Mouse (Mus musculus) mesoderm, embryonic 11.5 days (tissue): ENCODE data around the gene Olfr1336.
"Not testable (repeated sequence)": the region's sequence is repeated elsewhere in the genome, so short reads cannot be mapped to it uniquely, and the experiment has no call there.

Experiments used
- DNase-seq: peaks from one replicate; pipeline ENCODE4 v3.0.0-alpha.2; 2012; ENCODE audit warnings: low read depth, low spot score

The Olfr1336 gene

GRCm38 (mm10) chr7:6455868-6456267, at the start of gene Olfr1336:
Gene Olfr1336, plus strand, starts transcription at chr7:6456168.
- no peak for DNase-seq

GRCm38 (mm10) chr7:6410043-6410442, 45.9 kb upstream of the Olfr1336 start, which contains the start of gene Gm20715:
Gene Gm20715, plus strand, starts transcription at chr7:6410277.
- DNase-seq, result peak; percentile 97

GRCm38 (mm10) chr7:6414626-6415441, 41.1 kb upstream of the Olfr1336 start:
- no peak for DNase-seq

GRCm38 (mm10) chr7:6415442-6415787, 40.6 kb upstream of the Olfr1336 start:
- no peak for DNase-seq

- no peak for DNase-seq
These were observed 36.1 kb upstream of the Olfr1336 start for GRCm38 (mm10) chr7:6419894-6420293.

GRCm38 (mm10) chr7:6429381-6429780, 26.6 kb upstream of the Olfr1336 start:
- no peak for DNase-seq

- DNase-seq, result no peak
These were observed 25.6 kb upstream of the Olfr1336 start for GRCm38 (mm10) chr7:6430342-6430741.

GRCm38 (mm10) chr7:6438388-6438787, 17.6 kb upstream of the Olfr1336 start, which contains the start of gene Olfr1344:
Gene Olfr1344, plus strand, starts transcription at chr7:6438688.
- no peak for DNase-seq

GRCm38 (mm10) chr7:6441173-6441572, 14.8 kb upstream of the Olfr1336 start:
- no peak for DNase-seq

DNA sequence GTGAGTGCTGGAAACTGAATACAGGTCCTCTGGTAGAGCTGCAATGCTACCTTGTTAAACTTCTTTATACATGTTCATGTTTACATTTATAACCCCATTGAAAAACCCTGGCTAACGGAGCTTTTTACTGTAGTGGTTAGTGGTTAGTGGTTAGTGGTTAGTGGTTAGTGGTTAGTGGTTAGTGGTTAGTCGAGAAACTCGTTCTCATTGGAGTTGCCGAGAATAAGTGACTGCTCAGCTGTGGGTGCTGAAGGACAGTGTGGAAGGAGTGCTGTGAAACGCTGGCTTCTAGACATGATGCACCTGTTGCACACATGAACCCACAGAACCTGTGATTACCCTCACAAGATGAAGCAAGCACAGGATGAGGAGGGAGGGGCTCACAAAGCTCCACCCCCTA, 8.2 kb upstream of the Olfr1336 start:
- DNase-seq, result no peak

GRCm38 (mm10) chr7:6456399-6456798, 431 bp downstream of the Olfr1336 start:
- DNase-seq, result no peak

- no peak for DNase-seq
These were observed 11.0 kb downstream of the Olfr1336 start, which contains the start of gene Olfr1346 for GRCm38 (mm10) chr7:6466951-6467350. Gene Olfr1346, plus strand, starts transcription at chr7:6467101.

- DNase-seq, result not testable (repeated sequence)
These were observed 21.7 kb downstream of the Olfr1336 start for GRCm38 (mm10) chr7:6477633-6478032.

- no peak for DNase-seq
These were observed 30.9 kb downstream of the Olfr1336 start, which contains the start of gene Olfr5 for GRCm38 (mm10) chr7:6486841-6487240. Gene Olfr5, minus strand, starts transcription at chr7:6486941.

DNA sequence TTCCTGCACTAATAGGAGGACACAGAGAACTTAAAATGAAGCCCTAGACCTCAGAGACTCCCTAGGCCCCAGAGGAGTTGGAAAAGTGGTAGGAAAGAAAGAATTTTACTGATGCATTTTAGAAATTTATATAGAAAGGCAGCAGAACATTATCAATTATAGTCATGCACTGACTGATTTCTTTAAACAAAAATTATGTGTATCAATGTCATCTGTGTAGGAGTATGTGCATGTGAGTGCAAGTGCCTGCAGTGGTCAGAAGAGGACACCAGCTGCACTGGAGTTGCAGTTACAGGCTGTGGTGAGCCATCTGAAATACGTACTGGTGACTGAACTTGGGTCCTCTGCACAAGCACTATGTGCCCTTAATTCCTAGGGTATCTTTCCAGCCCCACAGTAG, 43.7 kb downstream of the Olfr1336 start, which contains the start of gene Olfr1347:
Gene Olfr1347, minus strand, starts transcription at position 101 of the 400 bp plus-strand sequence.
- DNase-seq, result no peak

DNA sequence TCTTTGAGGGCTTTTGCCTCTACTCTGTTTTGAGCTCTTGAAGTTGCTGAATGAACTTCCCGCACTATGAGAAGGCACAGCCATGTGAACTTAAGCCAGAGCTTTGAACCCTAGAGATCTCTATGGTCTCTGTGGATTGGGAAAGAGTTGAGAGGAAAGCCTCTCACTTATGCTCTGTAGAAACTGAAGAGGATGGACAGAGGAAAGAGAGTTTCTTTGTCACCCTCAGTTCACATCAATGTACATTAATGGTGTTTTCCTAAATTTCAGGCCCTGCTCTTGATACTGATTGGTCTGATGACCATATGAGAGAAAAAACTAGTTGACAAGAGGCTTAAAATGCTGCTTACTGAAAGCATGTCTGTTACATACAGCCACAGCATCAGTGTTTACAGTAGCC, 52.7 kb downstream of the Olfr1336 start, which contains the start of gene Olfr1348:
Gene Olfr1348, minus strand, starts transcription at position 101 of the 400 bp plus-strand sequence.
- no peak for DNase-seq
